Mouse (Mus musculus) frontal cortex, adult (tissue): ENCODE data around the gene Trmt61a.
"Not testable (repeated sequence)": the region's sequence is repeated elsewhere in the genome, so short reads cannot be mapped to it uniquely, and the experiment has no call there.

Experiments used
- ATAC-seq: cut with Nextera tagmentation; 2 replicates; pipeline ENCODE4 v1.9.2; 2017; ENCODE audit warnings: mild to moderate bottlenecking, moderate library complexity, mixed read lengths; ENCODE audit not compliant: low TSS enrichment

Trmt61a gene

GRCm38 (mm10) chr12:111677882-111678669 lies at the start of gene Trmt61a:
Trmt61a (plus strand) TSS chr12:111678105.
- peak; percentile 54 for ATAC-seq

GRCm38 (mm10) chr12:111648061-111648645 lies 29.8 kb upstream of the Trmt61a start:
- ATAC-seq: peak; percentile 54

GRCm38 (mm10) chr12:111652953-111653352 lies 25.0 kb upstream of the Trmt61a start:
- ATAC-seq: peak; percentile 17; the same call in 1 of the 2 replicates

- peak; percentile 60 for ATAC-seq
Measured at GRCm38 (mm10) chr12:111653434-111653833, 24.5 kb upstream of the Trmt61a start.

GRCm38 (mm10) chr12:111655695-111656094 lies 22.2 kb upstream of the Trmt61a start:
- ATAC-seq: no peak

GRCm38 (mm10) chr12:111659331-111659730 lies 18.6 kb upstream of the Trmt61a start:
- no peak for ATAC-seq

GRCm38 (mm10) chr12:111660628-111661027 lies 17.3 kb upstream of the Trmt61a start:
- no peak for ATAC-seq

GRCm38 (mm10) chr12:111661554-111661953 lies 16.4 kb upstream of the Trmt61a start:
- not testable (repeated sequence) for ATAC-seq

- no peak for ATAC-seq
Measured at GRCm38 (mm10) chr12:111663228-111664143, 14.4 kb upstream of the Trmt61a start.

- ATAC-seq: no peak
Measured at GRCm38 (mm10) chr12:111664144-111664634, 13.7 kb upstream of the Trmt61a start.

GRCm38 (mm10) chr12:111665041-111665880 lies 12.6 kb upstream of the Trmt61a start:
- ATAC-seq: no peak

GRCm38 (mm10) chr12:111666380-111666779 lies 11.5 kb upstream of the Trmt61a start:
- peak; percentile 44 for ATAC-seq

- ATAC-seq: no peak
Measured at GRCm38 (mm10) chr12:111667421-111667820, 10.5 kb upstream of the Trmt61a start.

GRCm38 (mm10) chr12:111668457-111668912 lies 9.4 kb upstream of the Trmt61a start:
- peak; percentile 8 for ATAC-seq

GRCm38 (mm10) chr12:111669000-111669788 lies 8.7 kb upstream of the Trmt61a start:
- peak; percentile 3; the same call in 1 of the 2 replicates for ATAC-seq

- ATAC-seq: no peak
Measured at GRCm38 (mm10) chr12:111669961-111670360, 7.9 kb upstream of the Trmt61a start.

- ATAC-seq: peak; percentile 10; the same call in 1 of the 2 replicates
Measured at GRCm38 (mm10) chr12:111670371-111670971, 7.4 kb upstream of the Trmt61a start.

- ATAC-seq: no peak
Measured at GRCm38 (mm10) chr12:111670976-111671375, 6.9 kb upstream of the Trmt61a start.

GRCm38 (mm10) chr12:111671431-111671902 lies 6.4 kb upstream of the Trmt61a start:
- no peak; the same call in 1 of the 2 replicates for ATAC-seq
